Mouse (Mus musculus) intestine, embryonic 15.5 days (tissue): ENCODE data around the gene Plcxd2. TPM values are rescaled to one million over a fixed set of nuclear protein-coding genes. Genes with fewer than 3 reads are reported as not detected.

ENCODE experiments used
- ATAC-seq: fragments of 200-750 bp; cut with Nextera tagmentation; 2 replicates; pipeline ENCODE4 v1.8.0; 2017; ENCODE audit warnings: moderate TSS enrichment, moderate library complexity
- H3K27ac ChIP-seq: fragments of 300-500 bp; sonication (generic); 2 replicates; pipeline ENCODE4 v1.5.1; 2015; ENCODE audit warnings: mild to moderate bottlenecking, inconsistent platforms
- H3K27me3 ChIP-seq: fragments of 300-500 bp; sonication (generic); replicated peaks from 2 replicates; pipeline ENCODE4 v1.6.1; 2015; ENCODE audit warnings: inconsistent platforms
- H3K36me3 ChIP-seq: fragments of 300-500 bp; sonication (generic); 2 replicates; pipeline ENCODE4 v1.6.1; 2015; ENCODE audit warnings: inconsistent platforms
- H3K4me1 ChIP-seq: fragments of 300-500 bp; sonication (generic); replicated peaks from 2 replicates; pipeline ENCODE4 v1.6.1; 2015; ENCODE audit warnings: inconsistent platforms
- H3K4me2 ChIP-seq: fragments of 300-500 bp; sonication (generic); replicated peaks from 2 replicates; pipeline ENCODE4 v1.6.1; 2015; ENCODE audit warnings: mild to moderate bottlenecking, inconsistent platforms
- H3K4me3 ChIP-seq: fragments of 300-500 bp; sonication (generic); replicated peaks from 2 replicates; pipeline ENCODE4 v1.5.1; 2015; ENCODE audit warnings: inconsistent platforms
- H3K9ac ChIP-seq: fragments of 300-500 bp; sonication (generic); 2 replicates; pipeline ENCODE4 v1.6.1; 2015; ENCODE audit warnings: inconsistent platforms
- H3K9me3 ChIP-seq: fragments of 300-500 bp; sonication (generic); 2 replicates; pipeline ENCODE4 v1.6.1; 2016; ENCODE audit warnings: inconsistent platforms
- WGBS: fragments of 180-500 bp; shearing (Covaris S2); methylation state at CpG from one replicate; pipeline ENCODE4 v1.1.7; 2015; 5-methylcytosine and 5-hydroxymethylcytosine counted together
- polyA plus RNA-seq: library from polyadenylated mRNA; unstranded; fragments of >200 nt; fragmentation: Nextera tagmentation; extraction: Ambion mirVana; gene quantifications from 2 replicates; pipeline ENCODE4 v1.2.1, GENCODE M21; 2015

Gene Plcxd2
- polyA plus RNA-seq = 2.5 and 2.7 TPM in 2 replicates

DNA sequence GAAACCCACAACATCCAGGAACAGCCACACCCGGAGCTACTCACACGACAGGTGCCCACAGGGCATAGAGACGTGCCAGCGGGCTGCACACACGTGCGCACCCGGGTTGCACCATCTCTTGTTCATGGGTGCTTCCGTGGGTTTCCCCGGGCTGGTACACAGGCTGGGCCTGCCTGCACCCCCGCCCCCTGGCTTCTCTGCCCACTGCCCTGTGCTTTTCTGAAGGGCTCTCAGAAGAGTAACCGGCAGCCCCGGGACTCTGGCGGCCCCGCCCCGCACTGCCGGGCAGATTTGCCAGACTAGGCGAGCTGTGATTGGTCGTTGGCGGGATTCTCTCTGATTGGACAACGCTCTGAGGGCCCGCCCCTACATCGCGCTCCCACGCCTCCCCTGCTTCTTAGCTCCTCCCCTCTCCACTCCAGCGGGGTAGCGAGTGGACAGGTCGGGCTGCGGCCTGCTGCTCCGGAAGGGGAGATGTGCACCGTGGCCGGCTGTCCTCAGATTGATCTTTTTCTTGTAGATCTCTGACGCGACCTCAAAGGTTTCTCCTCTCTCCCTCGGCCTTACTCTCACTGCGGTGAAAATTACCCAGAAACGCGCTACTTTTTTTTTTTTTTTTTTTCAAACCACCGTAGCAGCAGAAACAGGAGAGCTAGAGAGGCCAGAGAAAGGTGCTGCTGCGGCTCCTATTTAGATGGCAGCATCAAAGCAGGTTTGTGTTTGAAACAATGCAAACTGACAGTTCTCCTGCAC is at the start of gene Plcxd2:
Plcxd2 (minus strand) TSS at position 66 of the 753 bp plus-strand sequence.
- Histone ChIP-seq H3K9ac (peak within 1 kb of the TSS; percentile 68), H3K4me2 (peak within 1 kb of the TSS; percentile 93), H3K36me3 (no peaks in the 10 kb centered on the region), H3K9me3 (no peaks in the 10 kb centered on the region), H3K4me1 (no peaks in the 10 kb centered on the region; the same call in 1 of the 2 replicates), H3K27ac (peak within 1 kb of the TSS; percentile 82), H3K4me3 (peak within 1 kb of the TSS; percentile 64), H3K27me3 (no peaks in the 10 kb centered on the region)
- WGBS = under 1% methylated on average over 39 of the region's 39 CpGs
- peak; percentile 98 for ATAC-seq

GRCm38 (mm10) chr16:46046906-46047305 is 36.9 kb upstream of the Plcxd2 start:
- Histone ChIP-seq H3K4me3 (no peak overlapping the region), H3K9ac (no peak overlapping the region), H3K27me3 (no peaks in the 10 kb centered on the region), H3K9me3 (no peaks in the 10 kb centered on the region), H3K4me1 (no peaks in the 10 kb centered on the region), H3K36me3 (no peaks in the 10 kb centered on the region), H3K27ac (no peak overlapping the region), H3K4me2 (no peak overlapping the region)
- 81% methylated on average over 2 of the region's 2 CpGs for WGBS
- ATAC-seq = no peak

DNA sequence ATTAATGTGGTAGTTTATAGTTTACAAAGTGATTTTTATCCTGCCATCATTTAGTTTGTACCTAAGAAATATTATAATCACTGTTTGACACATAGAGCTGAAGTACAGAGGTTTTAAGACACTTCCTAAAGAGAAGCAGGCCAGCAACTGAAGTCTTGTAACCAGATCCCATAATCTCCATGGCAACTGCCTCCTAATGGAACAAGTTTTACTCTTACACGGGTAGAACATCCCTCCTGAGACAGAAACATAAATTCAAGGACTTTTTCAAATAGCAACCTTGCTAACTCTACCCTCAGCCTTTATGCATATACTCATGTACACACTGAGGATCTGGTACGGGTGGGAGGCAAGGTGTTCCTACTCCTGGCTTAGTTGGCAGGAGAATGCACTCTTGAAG is 26.2 kb upstream of the Plcxd2 start:
- Histone ChIP-seq H3K9me3 (no peaks in the 10 kb centered on the region), H3K9ac (no peak overlapping the region), H3K4me1 (no peaks in the 10 kb centered on the region), H3K4me2 (no peak overlapping the region), H3K27me3 (no peaks in the 10 kb centered on the region), H3K4me3 (no peak overlapping the region), H3K27ac (no peak overlapping the region), H3K36me3 (no peaks in the 10 kb centered on the region)
- 43% methylated on average over 2 of the region's 2 CpGs for WGBS
- no peak for ATAC-seq

- H3K9ac ChIP-seq = no peak overlapping the region
- 69% methylated on average over 9 of the region's 9 CpGs for WGBS
- no peak for ATAC-seq
- H3K4me2 ChIP-seq = no peak overlapping the region
- no peak overlapping the region for H3K4me3 ChIP-seq
- H3K4me1 ChIP-seq = no peaks in the 10 kb centered on the region
- H3K9me3 ChIP-seq = no peaks in the 10 kb centered on the region
- no peak overlapping the region for H3K27ac ChIP-seq
- H3K27me3 ChIP-seq = no peaks in the 10 kb centered on the region
- H3K36me3 ChIP-seq = no peaks in the 10 kb centered on the region
Measured at GRCm38 (mm10) chr16:46033896-46034295, 23.9 kb upstream of the Plcxd2 start.

DNA sequence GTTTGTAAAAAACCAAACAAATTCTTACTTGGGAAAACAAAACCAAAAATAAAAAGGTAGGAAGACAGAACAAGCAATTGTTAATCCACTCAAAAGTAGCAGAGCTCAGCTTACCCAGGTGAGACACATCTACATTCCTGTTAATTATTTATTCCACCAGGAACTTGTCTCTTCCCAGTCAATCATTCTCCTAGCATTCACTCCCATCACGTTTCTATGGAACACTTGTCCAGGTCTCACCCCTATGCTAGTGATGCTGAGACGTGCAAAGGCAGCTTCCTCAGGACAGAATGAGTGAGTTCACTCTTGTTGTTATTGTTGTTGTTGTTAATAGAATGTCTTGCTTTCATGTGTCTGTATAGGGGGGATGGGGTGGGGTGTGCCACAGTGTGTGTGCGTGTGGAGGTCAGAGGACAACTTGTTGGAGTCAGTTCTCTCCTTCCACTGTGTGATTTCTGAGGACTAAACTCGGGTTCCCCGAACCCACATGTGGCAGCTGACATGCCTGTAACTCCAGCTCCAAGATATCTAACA is 13.0 kb upstream of the Plcxd2 start:
- WGBS = 65% methylated on average over 5 of the region's 5 CpGs
- ATAC-seq = 0 out of 2 replicates have a peak, but pooled peaks have one; percentile 23

DNA sequence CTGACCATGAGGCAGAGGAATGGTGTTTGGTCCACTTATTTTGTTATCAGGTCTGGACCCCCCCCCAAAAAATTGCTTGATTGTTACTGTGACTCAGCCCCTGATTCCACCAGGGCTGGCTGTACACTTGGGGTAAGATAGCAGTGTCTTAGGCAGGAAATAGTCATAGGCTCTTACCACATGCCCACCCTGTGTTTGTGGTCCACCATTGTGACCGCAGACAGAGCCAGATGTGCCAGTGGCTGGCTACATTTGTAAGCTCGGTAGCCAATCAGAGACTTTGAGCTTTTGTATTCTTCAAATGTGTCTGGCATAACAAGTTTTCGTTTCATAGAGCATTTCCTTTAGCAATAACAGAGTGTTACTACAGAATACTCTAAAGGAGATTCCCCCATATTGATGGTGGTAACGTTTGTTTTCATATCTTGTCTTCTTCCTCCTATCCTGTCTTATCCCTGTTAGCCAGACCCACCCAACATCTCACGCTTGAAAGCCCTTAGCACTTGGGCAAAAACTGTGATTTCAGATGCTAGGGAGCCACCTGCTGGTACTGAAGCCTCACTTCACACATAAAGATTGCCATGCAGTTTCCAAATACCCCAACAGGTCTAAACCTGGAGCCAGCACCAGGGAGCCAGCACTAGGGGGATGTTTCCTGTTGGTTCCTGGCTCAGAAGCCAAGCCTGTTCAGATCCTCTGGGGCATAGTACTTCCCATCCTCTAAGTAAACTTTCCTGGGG is 12.3 kb upstream of the Plcxd2 start:
- Histone ChIP-seq H3K4me3 (no peak overlapping the region), H3K4me1 (no peaks in the 10 kb centered on the region), H3K9ac (no peak overlapping the region), H3K27ac (no peak overlapping the region), H3K9me3 (no peaks in the 10 kb centered on the region), H3K4me2 (no peak overlapping the region), H3K27me3 (no peaks in the 10 kb centered on the region), H3K36me3 (no peaks in the 10 kb centered on the region)
- WGBS = 46% methylated on average over 5 of the region's 5 CpGs
- peak; percentile 74 for ATAC-seq

More for the DNA sequence above, 13.0 kb upstream of the Plcxd2 start:
- H3K36me3 ChIP-seq = no peaks in the 10 kb centered on the region
- H3K4me2 ChIP-seq = no peak overlapping the region
- H3K4me3 ChIP-seq = no peak overlapping the region
- H3K27ac ChIP-seq = no peak overlapping the region
- H3K27me3 ChIP-seq = no peaks in the 10 kb centered on the region
- no peak overlapping the region for H3K9ac ChIP-seq
- H3K9me3 ChIP-seq = no peaks in the 10 kb centered on the region
- no peaks in the 10 kb centered on the region for H3K4me1 ChIP-seq

DNA sequence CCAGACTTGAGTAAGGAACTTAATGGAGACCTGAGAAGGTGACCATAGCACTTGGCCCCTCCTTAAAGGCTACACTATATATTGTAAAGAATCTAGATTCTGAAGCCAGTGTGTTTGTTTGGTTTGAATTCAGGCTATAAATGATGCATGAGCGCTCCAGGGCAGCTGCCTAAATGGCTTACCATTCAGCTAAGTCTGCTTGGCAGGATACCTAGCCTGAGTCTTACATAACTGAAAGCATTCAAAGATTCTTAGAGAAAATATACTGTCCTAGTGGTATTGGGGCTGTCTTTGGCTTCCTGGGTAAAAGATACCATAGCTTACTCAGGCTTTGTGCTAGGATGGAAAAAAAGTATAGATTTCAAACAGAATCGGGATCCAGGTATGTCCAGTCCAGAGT is 11.3 kb upstream of the Plcxd2 start:
- Histone ChIP-seq H3K4me2 (no peak overlapping the region), H3K4me3 (no peak overlapping the region), H3K36me3 (no peaks in the 10 kb centered on the region), H3K4me1 (no peaks in the 10 kb centered on the region), H3K9ac (no peak overlapping the region), H3K27ac (no peak overlapping the region), H3K27me3 (no peaks in the 10 kb centered on the region), H3K9me3 (no peaks in the 10 kb centered on the region)
- WGBS = 74% methylated on average over 2 of the region's 2 CpGs
- no peak for ATAC-seq

GRCm38 (mm10) chr16:46020396-46020795 is 10.4 kb upstream of the Plcxd2 start:
- Histone ChIP-seq H3K4me3 (no peak overlapping the region), H3K9ac (no peak overlapping the region), H3K27me3 (no peaks in the 10 kb centered on the region), H3K4me2 (no peak overlapping the region), H3K9me3 (no peaks in the 10 kb centered on the region), H3K27ac (no peak overlapping the region), H3K4me1 (no peaks in the 10 kb centered on the region), H3K36me3 (no peaks in the 10 kb centered on the region)
- no peak for ATAC-seq
- 73% methylated on average over 2 of the region's 2 CpGs for WGBS

DNA sequence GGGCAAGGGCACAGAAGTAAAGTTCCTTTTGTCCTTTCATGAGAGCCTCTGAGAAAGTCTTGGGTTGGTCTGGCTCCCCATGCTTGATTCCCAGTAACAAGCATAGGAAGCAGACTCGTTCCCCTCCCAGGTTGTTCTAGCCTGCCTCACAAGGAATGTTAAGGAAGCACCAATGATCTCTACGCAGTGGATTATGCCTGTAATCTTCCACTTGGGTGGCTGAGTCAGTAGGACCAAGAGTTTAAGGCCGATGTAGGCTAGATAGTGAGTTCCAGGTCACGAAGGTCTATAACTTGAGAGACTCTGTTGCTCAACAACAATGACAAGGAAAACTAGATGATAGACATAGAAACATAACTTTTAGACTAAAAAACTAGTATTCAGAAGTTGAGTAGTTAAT is 9.8 kb upstream of the Plcxd2 start:
- no peaks in the 10 kb centered on the region for H3K27me3 ChIP-seq
- H3K36me3 ChIP-seq = no peaks in the 10 kb centered on the region
- no peak overlapping the region for H3K9ac ChIP-seq
- H3K4me3 ChIP-seq = no peak overlapping the region
- no peaks in the 10 kb centered on the region for H3K4me1 ChIP-seq
- no peak; the same call in 1 of the 2 replicates for ATAC-seq
- no peaks in the 10 kb centered on the region for H3K9me3 ChIP-seq
- H3K27ac ChIP-seq = no peak overlapping the region
- WGBS = 78% methylated on average over 4 of the region's 4 CpGs
- no peak overlapping the region for H3K4me2 ChIP-seq

GRCm38 (mm10) chr16:46019359-46019758 is 9.3 kb upstream of the Plcxd2 start:
- WGBS = 69% methylated on average over 1 of the region's 1 CpGs
- no peak overlapping the region for H3K9ac ChIP-seq
- H3K36me3 ChIP-seq = no peaks in the 10 kb centered on the region
- H3K4me1 ChIP-seq = no peaks in the 10 kb centered on the region
- H3K9me3 ChIP-seq = no peaks in the 10 kb centered on the region
- no peak overlapping the region for H3K4me3 ChIP-seq
- ATAC-seq = peak; percentile 64; the same call in 1 of the 2 replicates
- H3K4me2 ChIP-seq = no peak overlapping the region
- no peaks in the 10 kb centered on the region for H3K27me3 ChIP-seq
- no peak overlapping the region for H3K27ac ChIP-seq

DNA sequence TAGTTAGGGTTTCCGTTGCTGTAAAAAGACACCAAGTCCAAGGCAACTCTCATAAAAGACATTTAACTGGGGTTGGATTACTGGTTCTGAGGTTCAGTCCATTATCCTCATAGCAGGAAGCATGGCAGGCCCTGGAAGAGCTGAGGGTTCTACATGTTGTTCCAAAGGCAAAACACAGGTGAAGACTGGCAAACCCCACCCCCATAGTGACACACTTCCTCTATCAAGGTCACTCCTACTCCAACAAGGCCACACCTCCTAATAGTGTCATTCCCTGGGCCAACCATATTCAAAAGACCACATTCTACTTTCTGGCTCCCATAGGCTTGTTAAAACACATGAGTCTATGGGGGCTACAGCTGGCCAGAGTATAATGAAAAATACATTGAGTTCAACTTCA is 1.7 kb upstream of the Plcxd2 start:
- Histone ChIP-seq H3K4me3 (no peak overlapping the region), H3K4me2 (no peak overlapping the region), H3K9me3 (no peaks in the 10 kb centered on the region), H3K9ac (no peak overlapping the region), H3K36me3 (no peaks in the 10 kb centered on the region), H3K27me3 (no peaks in the 10 kb centered on the region), H3K27ac (no peak overlapping the region), H3K4me1 (no peaks in the 10 kb centered on the region; the same call in 1 of the 2 replicates)
- 62% methylated on average over 1 of the region's 1 CpGs for WGBS
- no peak for ATAC-seq

- peak overlapping the region; percentile 93 for H3K4me2 ChIP-seq
- no peaks in the 10 kb centered on the region for H3K36me3 ChIP-seq
- peak; percentile 64 for ATAC-seq
- H3K27ac ChIP-seq = peak overlapping the region; percentile 82
- no peaks in the 10 kb centered on the region for H3K27me3 ChIP-seq
- H3K9ac ChIP-seq = peak overlapping the region; percentile 68
- 7% methylated on average over 5 of the region's 5 CpGs for WGBS
- H3K4me3 ChIP-seq = peak overlapping the region; percentile 64
- no peaks in the 10 kb centered on the region; the same call in 1 of the 2 replicates for H3K4me1 ChIP-seq
- no peaks in the 10 kb centered on the region for H3K9me3 ChIP-seq
Measured at GRCm38 (mm10) chr16:46010906-46011220, 845 bp upstream of the Plcxd2 start.
